Mouse (Mus musculus): Measurements from ENCODE around the gene Nos1ap.

Gene Nos1ap

GRCm38 (mm10) chr1:170588353-170588752 is 1.3 kb downstream of the Nos1ap start:
- no peak for DNase-seq (ENCODE audit: low spot score)

DNA sequence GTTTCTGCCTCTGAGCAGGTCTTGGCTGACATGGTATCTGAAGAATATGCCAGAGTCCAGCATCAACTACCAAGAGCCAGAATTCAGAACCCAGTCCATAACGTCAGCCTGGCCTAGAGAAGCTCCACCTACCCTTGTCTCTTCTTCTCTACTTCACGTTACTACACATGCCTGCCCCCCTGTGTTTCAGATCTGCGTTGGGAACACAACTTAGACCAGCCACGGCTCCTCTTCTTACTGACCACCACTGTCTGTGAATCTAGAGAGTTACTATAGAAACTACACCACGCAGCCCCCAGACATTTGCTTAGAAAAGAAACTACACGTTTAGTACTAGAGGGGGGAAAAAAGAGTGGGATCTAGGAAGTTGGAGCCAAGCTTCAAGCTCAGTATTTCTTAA is 2.9 kb downstream of the Nos1ap start:
- no peak for DNase-seq (ENCODE audit: low spot score)

GRCm38 (mm10) chr1:170583925-170584324 is 5.7 kb downstream of the Nos1ap start:
- no peak for DNase-seq (ENCODE audit: low spot score)

GRCm38 (mm10) chr1:170582341-170582740 is 7.3 kb downstream of the Nos1ap start:
- DNase-seq (ENCODE audit: low spot score): no peak

DNA sequence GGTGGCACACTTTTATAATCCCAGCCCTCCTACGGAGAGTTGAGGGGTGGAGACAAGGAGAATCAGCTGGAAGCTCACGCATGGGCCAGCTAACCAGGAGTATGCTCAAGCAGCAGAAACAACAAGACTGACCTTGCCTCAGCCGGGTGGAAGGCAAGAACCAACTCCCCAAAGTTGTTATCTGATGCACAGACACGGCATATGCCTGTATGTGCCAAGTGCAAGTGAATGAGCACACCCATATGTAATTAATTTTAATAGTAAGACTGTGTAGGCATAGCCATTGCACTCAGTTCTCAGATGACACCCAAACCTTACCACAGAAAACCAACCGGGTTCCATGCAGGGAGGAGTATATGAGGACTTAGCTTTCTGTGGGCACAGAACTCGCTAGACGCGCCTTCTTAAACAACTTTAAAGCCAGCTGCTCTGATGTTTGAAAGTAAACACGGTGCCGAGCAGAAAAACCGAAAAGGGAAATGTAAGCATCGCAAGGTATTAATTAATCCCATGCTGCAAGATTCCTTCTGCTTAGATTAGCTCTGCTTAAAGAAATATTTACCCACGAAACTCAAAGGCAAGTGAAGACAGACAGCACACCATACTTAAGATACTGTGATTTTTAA is 9.1 kb downstream of the Nos1ap start:
- no peak for DNase-seq (ENCODE audit: low spot score)

DNA sequence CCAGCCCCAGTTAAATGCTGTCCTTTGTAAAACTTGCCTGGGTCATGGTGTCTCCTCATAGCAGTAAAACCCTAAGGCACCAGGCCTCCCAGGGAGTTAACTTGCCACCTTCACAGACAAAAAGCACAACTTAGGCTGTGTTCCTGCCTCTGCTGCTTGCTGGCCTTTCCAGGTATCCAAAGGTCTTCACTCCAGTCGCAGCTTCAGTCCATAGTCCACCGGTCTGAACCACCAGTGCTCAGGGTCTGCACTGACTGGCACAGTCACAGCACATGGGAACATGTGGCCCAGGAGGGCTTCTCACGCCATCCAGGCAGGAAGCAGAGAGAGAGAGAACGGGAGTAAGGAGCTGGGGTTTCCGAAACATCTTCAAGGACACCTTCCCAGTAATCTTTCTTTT is 10.2 kb downstream of the Nos1ap start:
- no peak for DNase-seq (ENCODE audit: low spot score)

DNA sequence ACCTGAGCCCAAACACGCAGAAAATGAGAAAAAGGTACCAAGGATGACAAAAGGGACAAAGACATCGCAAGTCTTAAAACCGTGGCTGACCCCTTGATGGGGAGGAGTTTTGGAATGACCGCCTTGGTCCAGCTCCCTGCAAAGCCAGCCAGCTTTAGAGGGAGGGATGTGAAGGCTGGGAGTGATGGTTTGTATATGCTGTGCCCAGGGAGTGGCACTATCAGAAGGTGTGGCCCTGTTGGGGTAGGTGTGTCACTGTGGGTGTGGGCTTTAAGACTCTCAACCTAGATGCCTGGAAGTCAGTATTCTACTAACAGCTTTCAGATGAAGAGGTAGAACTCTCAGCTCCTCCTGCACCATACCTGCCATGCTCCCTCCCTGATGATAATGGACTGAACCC is 10.6 kb downstream of the Nos1ap start:
- no peak for DNase-seq (ENCODE audit: low spot score)

GRCm38 (mm10) chr1:170576728-170577065 is 13.0 kb downstream of the Nos1ap start:
- no peak for DNase-seq (ENCODE audit: low spot score)

DNA sequence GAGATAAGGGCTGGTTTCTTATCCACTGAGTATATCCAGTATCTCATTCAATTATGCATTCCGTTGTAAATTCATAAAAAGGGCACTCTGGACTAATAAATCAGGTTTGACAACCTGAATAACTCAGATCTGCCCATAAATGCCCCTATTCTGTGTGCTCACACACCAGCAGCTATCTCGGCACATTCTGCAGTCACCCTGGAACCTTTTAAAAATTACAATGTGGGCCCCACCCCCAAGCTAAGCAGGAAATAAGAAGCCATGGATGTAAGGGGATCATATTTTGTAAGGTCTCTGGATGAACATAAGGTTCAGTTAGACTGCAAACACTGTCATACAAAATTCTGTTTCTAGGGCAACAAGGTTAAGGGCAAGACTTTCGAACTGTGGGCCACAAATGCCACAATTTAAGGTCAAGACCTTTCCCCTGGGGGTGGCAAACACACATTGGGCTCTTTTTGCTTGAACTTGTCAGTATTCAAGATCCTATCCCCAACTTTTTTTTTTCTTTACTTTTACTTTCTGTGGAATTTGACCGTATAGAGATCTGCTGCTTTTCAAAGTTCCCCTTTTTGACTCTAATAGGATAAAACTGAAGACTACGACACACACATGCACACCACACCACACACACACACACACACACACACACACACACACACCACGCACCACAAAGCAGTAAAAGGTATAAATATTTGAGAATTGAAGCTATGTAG is 13.5 kb downstream of the Nos1ap start:
- no peak for DNase-seq (ENCODE audit: low spot score)

DNA sequence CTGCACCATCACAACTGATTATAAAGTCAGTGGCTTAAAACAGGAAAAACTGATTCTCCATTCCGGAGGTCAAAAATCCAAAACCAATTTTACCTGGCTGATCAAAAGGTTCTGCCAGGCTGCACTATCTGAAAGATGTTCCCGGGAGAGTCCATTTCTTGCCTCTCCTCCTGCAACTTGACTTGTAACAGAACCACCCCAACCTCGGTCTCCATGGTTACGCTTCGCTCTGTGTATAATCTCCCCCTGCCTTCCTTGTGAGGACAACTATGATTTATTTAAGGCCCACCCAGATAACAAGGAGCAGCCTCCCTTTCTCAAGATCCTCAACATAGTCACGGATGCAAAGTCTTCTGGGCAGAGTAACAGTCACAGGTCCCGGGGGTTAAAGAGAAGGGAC is 16.5 kb downstream of the Nos1ap start:
- DNase-seq (ENCODE audit: low spot score): no peak

- DNase-seq (ENCODE audit: low spot score): no peak
Observed at GRCm38 (mm10) chr1:170566969-170567368, 22.7 kb downstream of the Nos1ap start.

- no peak for DNase-seq (ENCODE audit: low spot score)
Observed at GRCm38 (mm10) chr1:170566538-170566937, 23.1 kb downstream of the Nos1ap start.

DNA sequence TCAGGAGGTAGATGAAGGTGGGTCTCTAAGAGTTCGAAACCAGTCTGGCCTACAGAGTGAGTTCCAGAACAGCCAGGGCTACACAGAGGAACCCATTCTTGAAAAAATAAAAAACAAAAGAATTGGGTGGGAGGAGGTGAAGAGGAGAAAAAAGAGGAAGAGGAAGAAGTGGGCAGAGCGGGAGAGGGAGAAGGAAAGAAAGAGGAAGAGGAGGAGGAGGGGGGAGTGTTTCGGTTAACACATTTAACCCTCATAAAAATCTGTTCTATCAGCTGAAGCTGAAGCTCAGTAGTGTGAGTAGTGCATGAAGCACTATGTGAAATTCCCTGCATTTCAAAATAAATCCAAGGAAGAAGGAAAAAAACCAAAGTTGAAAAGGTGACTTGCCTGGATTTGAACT is 24.7 kb downstream of the Nos1ap start:
- DNase-seq (ENCODE audit: low spot score): no peak

DNA sequence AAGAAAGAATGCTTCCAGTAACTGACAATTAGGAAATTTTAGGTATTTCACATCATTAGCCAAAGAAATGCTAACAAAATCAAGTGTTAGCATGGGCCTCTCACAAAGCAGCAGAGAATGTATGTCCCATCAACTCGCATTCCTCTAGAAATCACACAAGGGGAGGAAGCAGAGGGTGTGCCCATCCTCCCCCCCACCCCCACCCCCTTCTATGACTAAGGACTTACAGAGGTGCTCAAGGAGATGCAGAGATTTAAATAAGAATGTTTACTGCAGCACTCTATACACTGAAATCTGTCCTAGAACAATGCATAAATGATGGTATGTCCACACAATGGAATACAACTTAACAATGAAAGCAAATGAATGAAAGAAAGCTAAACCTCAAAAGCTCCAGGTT is 27.2 kb downstream of the Nos1ap start:
- no peak for DNase-seq (ENCODE audit: low spot score)

DNA sequence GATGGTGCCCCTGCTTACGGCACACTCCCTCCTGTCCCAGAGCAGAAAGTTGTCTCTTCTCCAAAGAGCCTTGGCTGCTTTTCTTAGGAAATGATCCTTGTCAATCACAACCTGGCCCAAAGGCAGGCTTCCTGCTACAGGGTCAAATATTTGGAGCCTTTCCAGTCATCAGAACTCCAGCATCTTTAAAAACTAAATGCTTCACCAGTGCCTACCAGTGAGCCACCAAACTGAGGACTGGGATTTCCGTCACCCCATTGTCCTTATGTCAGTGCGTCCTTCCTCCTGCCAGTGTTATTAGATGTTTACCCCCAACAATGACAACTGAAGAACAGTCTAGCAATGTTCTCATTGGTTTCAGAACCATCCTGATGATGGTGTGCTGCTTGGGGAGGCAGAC is 28.9 kb downstream of the Nos1ap start:
- DNase-seq (ENCODE audit: low spot score): no peak

DNA sequence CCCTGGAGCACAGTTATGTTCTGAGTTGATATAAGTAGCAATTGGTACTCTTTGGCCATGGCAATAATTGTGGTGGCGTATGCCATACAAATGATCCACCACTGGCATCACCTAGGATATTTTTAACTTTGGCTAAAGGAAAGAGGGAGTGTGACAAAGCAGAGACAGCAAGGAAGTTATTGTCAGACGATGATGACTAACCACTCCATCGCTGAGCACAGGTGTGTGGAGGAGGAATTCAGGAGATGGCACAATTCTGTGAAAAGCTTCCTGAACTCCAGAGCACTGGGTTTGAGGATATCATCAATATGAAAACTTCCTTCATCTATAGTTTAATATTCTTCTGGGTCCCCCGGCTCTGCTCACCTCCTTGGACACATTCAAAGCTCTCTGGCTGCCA is 31.7 kb downstream of the Nos1ap start:
- no peak for DNase-seq (ENCODE audit: low spot score)

DNA sequence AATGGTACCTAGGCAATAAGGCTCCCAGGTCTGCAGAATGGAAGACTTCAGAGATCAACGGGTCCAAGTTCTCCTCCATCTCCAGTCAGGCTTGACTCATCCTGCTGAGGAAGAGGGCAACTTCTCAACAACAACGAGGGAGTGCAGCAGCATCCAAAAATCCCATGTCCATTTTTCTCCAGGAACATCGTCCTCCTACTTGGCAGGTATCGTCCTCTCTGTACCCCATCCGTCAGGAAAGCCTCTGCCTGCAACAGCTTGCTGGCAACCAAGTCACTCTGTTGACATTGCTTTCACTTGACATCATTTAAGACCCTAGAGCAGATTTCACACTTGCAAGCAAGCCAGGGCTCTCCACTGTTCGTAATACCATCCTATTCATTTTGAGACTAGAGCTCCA is 33.0 kb downstream of the Nos1ap start:
- no peak for DNase-seq (ENCODE audit: low spot score)

DNA sequence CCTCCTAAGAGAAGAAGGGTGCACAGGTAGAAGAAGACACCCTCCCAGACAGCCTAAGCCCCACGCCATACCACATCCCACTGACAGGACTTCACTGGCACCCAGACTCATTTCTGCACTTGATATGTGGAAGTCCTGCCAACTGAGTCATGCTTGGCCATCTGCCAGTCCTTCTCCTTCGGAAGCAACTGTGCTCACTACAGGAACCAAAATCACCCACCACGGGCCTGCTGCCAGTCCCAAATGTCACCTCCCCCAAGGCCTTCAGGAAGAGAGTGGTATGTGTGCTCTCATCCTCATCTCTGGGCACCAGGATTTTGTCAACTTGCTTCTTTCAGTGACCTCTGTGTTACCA is 34.7 kb downstream of the Nos1ap start:
- DNase-seq (ENCODE audit: low spot score): peak; percentile 52

GRCm38 (mm10) chr1:170554235-170554938 is 35.3 kb downstream of the Nos1ap start:
- no peak for DNase-seq (ENCODE audit: low spot score)

- DNase-seq (ENCODE audit: low spot score): no peak
Observed at GRCm38 (mm10) chr1:170550649-170551440, 38.8 kb downstream of the Nos1ap start.

DNA sequence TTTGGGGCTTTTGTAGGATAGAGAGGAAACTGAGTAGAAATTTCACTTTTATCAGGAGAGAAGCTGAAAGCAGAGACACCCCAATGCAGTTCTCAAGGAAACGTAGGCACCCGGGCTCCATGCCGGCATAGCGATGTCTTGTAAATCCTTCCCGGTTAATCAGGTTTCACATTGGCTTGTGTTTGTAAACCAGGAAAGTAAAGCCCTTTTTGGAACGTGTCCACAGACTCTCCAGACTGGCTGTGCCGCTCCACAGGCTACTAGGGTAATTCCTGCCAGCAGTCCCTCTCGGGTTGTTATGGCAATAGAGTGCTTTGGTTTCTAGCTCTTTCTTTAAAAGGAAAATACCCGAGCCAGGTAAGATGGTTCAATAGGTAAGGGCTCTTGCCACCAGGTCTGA is 40.6 kb downstream of the Nos1ap start:
- DNase-seq (ENCODE audit: low spot score): no peak

- no peak for DNase-seq (ENCODE audit: low spot score)
Observed at GRCm38 (mm10) chr1:170548192-170548795, 41.4 kb downstream of the Nos1ap start.

Measured in adipocyte (in vitro differentiated cells).